Mouse (Mus musculus) embryo, embryonic 11.5 days (tissue): ENCODE results near the gene Yme1l1.
A peak's percentile ranks its signal among the peaks of the same experiment; 100 is the strongest.

Experiments
- DNase-seq: peaks from one replicate; pipeline ENCODE4 v3.0.0-alpha.2; 2012; ENCODE audit warnings: low read depth, low spot score

Gene Yme1l1

GRCm38 (mm10) chr2:23155777-23156607, at the start of gene Yme1l1, which contains the start of gene Mastl:
Yme1l1 (plus strand) TSS chr2:23156369.
Mastl (minus strand) TSS chr2:23156024.
- peak; percentile 93 for DNase-seq

- no peak for DNase-seq
Observed at GRCm38 (mm10) chr2:23119573-23119972, 36.6 kb upstream of the Yme1l1 start.

GRCm38 (mm10) chr2:23155199-23155621, 959 bp upstream of the Yme1l1 start:
- DNase-seq, result no peak

DNA sequence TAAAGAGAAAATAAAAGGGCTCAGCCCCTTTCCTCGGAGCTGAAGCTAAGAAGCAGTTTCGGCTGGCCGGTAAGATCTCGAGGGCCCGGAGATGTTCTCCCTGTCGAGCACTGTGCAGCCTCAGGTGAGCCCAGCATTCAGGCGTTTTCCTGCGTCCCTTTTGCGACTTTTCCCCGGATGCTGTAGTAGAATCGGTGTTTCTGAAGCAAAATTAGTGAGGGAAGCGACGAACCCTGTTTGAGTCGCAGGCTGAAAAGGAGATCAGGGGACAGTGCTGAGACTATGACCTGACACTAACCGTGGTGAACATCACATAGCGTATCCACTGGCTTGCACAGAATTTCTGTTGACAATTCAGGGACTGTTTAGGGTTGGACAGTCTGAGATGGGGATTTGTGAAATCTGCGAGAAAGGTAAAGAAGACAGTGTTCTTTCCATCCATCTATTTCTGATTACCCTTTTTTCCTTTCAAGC, 476 bp downstream of the Yme1l1 start:
- DNase-seq, result no peak

GRCm38 (mm10) chr2:23172305-23172704, 16.1 kb downstream of the Yme1l1 start:
- no peak for DNase-seq

DNA sequence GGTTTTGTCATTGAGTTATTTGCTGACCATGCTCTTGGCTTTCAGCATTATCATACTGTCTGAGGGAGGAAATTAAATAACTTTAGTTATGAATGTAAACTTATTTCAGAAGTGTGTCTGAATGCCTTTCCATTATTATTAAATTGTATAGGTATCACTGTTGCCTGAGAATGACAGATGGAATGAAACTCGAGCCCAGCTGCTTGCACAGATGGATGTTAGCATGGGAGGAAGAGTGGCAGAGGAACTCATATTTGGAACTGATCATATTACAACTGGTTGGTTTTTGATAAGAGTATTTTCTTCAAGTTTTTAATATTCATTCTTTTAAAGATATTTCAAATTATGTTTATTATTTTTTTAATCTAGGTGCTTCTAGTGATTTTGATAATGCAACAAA, 38.2 kb downstream of the Yme1l1 start:
- DNase-seq, result no peak

DNA sequence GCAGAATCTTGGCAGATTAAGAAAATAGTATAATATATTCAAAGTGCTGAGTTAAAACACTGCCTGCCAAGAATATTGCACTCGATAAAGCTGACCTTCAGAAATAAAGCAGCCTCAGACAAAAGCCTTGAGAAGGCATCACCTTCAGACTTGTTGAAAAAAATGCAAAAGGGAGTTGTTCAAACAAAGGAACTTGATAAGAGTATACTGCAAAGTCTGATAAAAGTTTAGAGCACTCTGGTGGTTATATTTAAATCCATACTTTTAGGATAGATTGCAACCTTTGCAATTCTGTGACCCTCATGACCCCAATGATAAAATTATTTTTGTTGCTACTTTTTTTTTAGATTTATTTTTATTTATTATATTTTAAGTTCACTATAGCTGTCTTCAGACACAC, 44.9 kb downstream of the Yme1l1 start:
- DNase-seq, result no peak

DNA sequence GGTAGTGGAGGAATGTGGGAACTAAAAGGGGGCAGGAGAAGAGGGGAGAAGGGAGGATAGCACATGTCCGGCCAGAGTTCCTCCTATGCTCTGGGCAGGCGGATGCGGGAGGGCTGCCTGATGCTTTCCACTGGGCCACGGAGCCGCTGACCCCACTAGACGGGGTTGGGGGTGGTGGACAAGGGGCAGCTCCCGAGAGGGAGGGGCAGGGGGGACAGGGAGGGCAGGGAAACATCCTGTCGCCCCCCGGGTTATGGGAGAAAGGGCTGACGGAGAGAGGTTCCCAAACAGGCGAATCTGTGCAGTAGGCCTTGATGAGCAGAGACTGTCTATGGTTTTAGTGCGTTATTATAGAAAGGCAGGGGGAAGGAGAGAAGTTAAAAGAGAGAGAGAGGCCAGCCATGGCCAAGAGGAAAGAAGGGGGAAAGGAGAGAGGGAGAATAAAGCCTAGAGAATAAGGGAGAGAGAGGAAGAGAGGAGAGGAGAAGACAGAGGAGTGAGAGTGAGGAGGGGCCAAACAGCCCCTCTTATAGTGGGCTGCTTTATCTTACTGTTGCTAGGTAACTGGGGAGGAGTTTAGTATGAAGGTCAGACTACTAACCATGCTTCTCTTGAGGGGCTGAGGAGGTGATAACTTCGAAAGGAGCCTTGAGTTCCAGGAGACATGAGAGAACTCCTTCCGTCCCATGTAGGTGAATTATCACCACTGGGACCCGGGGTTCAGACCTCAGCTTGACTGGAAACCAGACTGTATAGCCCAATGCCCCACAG, 46.9 kb downstream of the Yme1l1 start:
- no peak for DNase-seq

DNA sequence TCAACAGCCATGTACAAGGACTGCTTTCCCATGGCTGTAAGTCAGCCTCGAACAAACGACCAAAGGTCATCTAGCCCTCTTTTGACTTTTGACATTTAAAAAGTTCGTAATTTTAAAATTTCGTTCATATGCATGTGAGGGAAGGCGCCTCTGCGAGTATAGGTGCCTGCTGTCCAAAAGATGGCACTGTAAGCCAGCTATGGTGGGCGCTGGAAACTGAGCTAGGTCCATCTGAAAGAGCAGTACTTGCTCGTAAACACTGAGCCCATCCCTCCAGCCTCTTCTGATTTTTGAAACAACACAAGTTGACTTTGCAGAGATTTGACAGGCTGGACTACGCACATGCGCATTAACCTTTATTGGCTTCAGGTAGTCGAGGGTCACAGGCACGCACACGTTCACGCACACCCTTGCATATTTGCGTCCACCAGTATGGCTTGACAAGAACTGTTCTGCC, 50.9 kb downstream of the Yme1l1 start, which contains the start of gene 4931423N10Rik:
Gene 4931423N10Rik (plus strand): TSS at position 407 of the 457 bp plus-strand sequence.
- DNase-seq, result no peak

- no peak for DNase-seq
Observed at GRCm38 (mm10) chr2:23213661-23214060, 57.5 kb downstream of the Yme1l1 start.

- DNase-seq, result no peak
Observed at GRCm38 (mm10) chr2:23225199-23225598, 69.0 kb downstream of the Yme1l1 start.

GRCm38 (mm10) chr2:23228463-23228862, 72.3 kb downstream of the Yme1l1 start:
- DNase-seq, result no peak

DNA sequence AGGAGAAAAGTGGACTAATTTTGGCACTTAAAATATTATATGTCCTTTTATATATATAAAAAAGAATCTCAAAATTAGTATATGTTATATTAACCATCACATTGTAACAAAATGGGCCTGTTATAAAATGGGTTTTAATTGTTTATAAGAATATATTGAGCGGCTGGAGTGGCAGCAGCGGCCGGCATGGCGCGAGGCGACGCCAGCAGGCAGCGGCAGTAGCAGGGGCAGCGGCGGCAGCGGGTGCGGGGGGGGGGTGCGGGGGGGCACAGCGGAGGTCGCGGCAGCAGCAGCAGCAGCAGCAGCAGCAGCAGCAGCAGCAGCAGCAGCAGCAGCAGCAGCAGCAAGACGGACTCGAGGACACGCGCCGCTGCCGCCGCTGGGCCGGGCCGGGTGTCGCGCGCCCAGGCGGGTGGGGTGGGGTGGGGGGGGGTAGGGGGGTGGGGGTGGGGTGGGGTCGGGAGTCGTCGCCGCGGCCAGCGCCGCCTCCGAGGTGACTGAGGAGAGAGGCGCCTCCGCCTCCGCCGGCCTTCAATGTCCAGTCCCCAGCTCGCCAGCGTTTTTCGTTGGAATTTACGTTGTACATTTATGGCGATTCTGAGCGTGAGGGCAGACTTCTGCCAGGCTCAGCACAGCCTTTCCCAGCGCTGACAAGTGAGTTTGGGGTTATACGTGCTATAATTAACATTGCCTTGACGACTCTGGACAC, 78.0 kb downstream of the Yme1l1 start:
- peak; percentile 9 for DNase-seq
